Mouse (Mus musculus) cerebellum, adult 2 months (tissue): ENCODE measurements around the gene Cst7. TPM values are rescaled to one million over a fixed set of nuclear protein-coding genes. Genes with fewer than 3 reads are reported as not detected.

Source experiments
- DNase-seq, 2 experiments: peaks; one replicate each; pipeline ENCODE4 v3.0.0; 2021
- H3K27ac ChIP-seq: fragments of 200-500 bp; 2 replicates; pipeline ENCODE4 v1.5.1; 2012; ENCODE audit warnings: low read length, control low read depth, inconsistent platforms; ENCODE audit not compliant: insufficient read depth
- H3K27me3 ChIP-seq: fragments of 200-500 bp; 2 replicates; pipeline ENCODE4 v1.6.1; 2012; ENCODE audit warnings: inconsistent platforms, mild to moderate bottlenecking, low read length, moderate library complexity; ENCODE audit not compliant: control insufficient read depth, insufficient read depth
- H3K4me1 ChIP-seq: fragments of 200-500 bp; 2 replicates; pipeline ENCODE4 v1.6.1; 2011; ENCODE audit warnings: low read length; ENCODE audit not compliant: control insufficient read depth, insufficient read depth
- H3K4me3 ChIP-seq: fragments of 200-500 bp; replicated peaks from 2 replicates; pipeline ENCODE3; 2011; ENCODE audit warnings: mild to moderate bottlenecking, low read depth, low read length, control low read depth; ENCODE audit not compliant: insufficient read depth
- CTCF ChIP-seq: fragments of 200-500 bp; IDR thresholded peaks from 2 replicates; pipeline ENCODE4 v1.5.1; 2011; ENCODE audit warnings: low read depth, mild to moderate bottlenecking, control low read depth, low read length, moderate library complexity, borderline replicate concordance; ENCODE audit not compliant: insufficient read depth
- POLR2A ChIP-seq: fragments of 200-500 bp; IDR thresholded peaks from 2 replicates; pipeline ENCODE4 v1.6.1; 2011; ENCODE audit warnings: low read length, control low read depth, borderline replicate concordance; ENCODE audit not compliant: insufficient read depth
- WGBS: fragments of 180-500 bp; shearing (Covaris S2); methylation state at CpG from one replicate; pipeline ENCODE4 v1.1.7; 2018; 5-methylcytosine and 5-hydroxymethylcytosine counted together
- polyA plus RNA-seq: library from polyadenylated mRNA; depleted of rRNA; stranded (reverse); fragments of >200 nt; gene quantifications from 2 replicates; pipeline ENCODE4 v1.2.3, GENCODE M21; 2012; rRNA removed

The Cst7 gene
- polyA plus RNA-seq, 1 experiment, result not detected

DNA sequence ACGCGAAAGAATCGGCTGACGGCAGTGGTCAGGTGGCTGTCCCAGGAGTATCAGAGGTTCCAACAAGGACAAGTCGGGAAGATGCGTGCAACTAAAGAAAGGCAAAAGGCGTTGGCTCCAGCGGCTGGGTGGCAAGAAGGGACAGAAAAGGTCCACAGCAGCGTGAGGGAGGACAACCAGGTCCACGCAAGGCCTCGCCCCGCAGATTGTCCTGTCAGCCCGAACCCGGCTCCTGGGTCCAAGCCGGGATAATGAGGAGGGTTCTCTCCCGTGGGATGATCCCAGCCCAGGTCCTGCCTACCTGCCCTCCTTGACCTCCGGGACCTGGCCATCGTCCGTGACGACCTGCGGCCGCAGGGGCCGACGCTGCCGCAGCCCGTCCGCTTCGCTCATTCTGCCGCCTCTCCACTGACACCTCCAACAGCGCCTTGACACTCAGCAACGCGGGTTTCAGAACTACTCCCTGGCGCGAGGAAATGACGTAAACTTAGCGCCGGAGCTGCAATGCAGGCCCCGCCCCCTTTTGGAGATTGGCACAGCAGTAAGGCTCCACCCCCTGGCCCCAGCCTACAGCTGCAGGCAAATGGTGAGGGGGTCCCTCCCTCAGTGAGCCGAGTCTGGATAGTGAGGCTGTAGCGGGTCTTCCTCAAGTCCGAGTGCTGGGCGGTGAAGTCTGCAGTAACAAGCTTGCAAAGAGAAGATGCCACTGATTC, 38.0 kb downstream of the Cst7 start, which contains the start of gene Apmap:
Gene Apmap, minus strand, starts transcription at position 481 of the 713 bp plus-strand sequence.
- 1% methylated on average over 42 of the region's 42 CpGs for WGBS
- Histone ChIP-seq H3K27ac (peak within 1 kb of the TSS; percentile 71), H3K4me3 (peak within 1 kb of the TSS; percentile 82), H3K27me3 (no peaks in the 10 kb centered on the region), H3K4me1 (peaks cover 3% of the 10 kb centered on the region; the same call in 1 of the 2 replicates)
- DNase-seq, result peak; percentile 96 to 97
- TF ChIP-seq CTCF (no peak; the same call in 1 of the 2 replicates), POLR2A (peak; percentile 86)

DNA sequence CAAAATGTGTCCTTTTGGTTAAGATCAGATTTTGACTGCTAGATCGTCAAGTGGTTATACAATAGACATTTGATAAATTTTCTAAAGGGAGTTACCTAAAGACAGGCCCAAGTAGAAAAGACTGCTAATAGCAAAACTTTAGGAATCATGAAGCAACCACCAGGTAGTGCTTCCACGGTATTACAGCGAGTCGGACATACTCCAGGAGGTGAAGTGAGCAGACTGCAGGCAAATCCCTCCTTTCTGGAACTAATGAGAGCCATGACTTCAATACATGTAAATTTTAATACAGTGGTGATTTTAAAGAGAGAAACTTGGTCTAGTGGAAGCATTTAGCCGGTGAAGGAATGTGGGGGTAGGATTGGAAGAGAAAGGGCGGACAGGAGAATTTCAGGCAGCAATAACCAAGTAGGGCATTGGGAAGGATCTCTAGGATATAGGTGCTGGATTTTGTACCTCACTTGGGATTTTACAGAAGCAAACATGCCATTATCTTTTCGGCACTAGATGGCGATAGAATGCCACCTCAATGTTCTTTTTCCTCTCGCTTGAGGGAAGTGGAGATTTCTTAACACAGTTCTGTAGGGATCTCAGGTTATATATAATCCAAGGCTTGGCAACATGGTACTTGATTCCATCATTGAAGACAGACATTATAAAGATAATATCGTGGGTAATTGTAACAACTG, 38.8 kb downstream of the Cst7 start:
- Histone ChIP-seq H3K4me3 (peak overlapping the region; percentile 82), H3K27ac (peak overlapping the region; percentile 3; the same call in 1 of the 2 replicates), H3K4me1 (peaks cover 3% of the 10 kb centered on the region; the same call in 1 of the 2 replicates), H3K27me3 (no peaks in the 10 kb centered on the region)
- peak; percentile 55 to 77 for DNase-seq
- TF ChIP-seq CTCF (peak; percentile 30; the same call in 1 of the 2 replicates), POLR2A (no peak)
- WGBS, result 1% methylated on average over 10 of the region's 10 CpGs

DNA sequence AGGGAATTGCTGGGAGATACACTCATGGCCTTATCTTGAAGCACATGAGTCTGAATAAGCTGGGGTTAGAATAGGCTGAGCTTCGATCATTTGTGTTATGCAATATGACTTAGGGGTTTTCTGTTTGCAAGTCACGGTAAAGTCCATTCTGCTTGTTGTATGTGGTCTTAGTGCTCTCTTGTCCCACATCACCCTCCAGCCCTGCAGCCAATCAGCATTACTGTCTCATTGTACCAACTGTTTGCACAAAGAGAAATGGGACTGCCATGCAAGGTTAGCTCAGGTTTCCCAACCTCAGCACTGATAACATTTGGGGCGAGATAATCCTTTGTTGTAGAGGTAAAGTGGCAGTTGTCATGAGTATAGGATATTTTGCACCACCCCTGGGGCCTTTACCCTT, 39.9 kb downstream of the Cst7 start:
- H3K27me3 ChIP-seq, result no peaks in the 10 kb centered on the region
- TF ChIP-seq CTCF, result no peak
- WGBS, result 81% methylated on average over 3 of the region's 3 CpGs

DNA sequence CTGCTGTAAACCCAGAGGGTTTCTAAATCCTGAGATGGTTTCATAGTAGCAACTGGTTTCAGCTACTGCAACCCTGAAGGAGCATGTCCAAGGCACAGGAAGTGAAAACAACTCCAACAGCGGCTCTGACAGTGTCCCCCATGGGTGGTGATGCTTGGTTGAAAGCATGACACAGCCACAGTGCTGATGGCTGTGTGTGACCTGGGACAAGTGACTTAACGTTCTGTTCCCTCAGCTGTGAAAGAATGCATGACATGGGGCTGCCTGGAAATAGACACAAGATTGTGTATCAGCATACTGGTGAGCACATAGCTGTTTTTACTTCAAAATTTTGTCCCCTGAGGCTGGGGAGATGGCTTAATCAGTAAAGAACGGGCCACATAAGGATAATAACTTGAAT, 51.5 kb downstream of the Cst7 start:
- 55% methylated on average over 3 of the region's 3 CpGs for WGBS
- H3K4me3 ChIP-seq, result no peak overlapping the region
- H3K27me3 ChIP-seq, result no peaks in the 10 kb centered on the region
- TF ChIP-seq POLR2A (no peak), CTCF (no peak)
- H3K27ac ChIP-seq, result no peak overlapping the region
- no peaks in the 10 kb centered on the region for H3K4me1 ChIP-seq
- no peak for DNase-seq

More for the DNA sequence above, 39.9 kb downstream of the Cst7 start:
- DNase-seq, result no peak
- Histone ChIP-seq H3K4me3 (no peak overlapping the region), H3K4me1 (peaks cover 3% of the 10 kb centered on the region; the same call in 1 of the 2 replicates), H3K27ac (no peak overlapping the region)

DNA sequence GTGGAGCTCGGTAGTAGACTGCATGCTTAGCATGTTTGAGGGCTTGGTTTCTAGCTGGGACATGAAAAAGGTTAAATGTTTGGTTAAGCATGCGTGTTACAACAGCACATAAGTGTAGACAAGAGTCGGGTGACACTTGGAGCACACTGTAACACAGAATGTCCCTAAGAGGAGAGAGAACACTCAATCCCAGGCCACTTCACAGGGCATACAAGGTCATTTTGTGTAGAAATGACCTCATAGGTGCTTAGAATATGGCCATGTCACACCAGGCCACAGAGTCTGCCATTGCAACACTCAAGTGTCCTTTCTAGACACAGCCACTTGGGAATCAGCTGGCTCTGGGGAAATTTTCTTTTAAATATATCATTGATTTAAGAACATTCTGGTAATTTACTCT, 53.7 kb downstream of the Cst7 start:
- Histone ChIP-seq H3K27ac (no peak overlapping the region), H3K4me1 (no peaks in the 10 kb centered on the region), H3K27me3 (no peaks in the 10 kb centered on the region), H3K4me3 (no peak overlapping the region)
- DNase-seq, result no peak
- WGBS, result 82% methylated on average over 3 of the region's 3 CpGs
- no peak for TF ChIP-seq CTCF
- no peak for TF ChIP-seq POLR2A

DNA sequence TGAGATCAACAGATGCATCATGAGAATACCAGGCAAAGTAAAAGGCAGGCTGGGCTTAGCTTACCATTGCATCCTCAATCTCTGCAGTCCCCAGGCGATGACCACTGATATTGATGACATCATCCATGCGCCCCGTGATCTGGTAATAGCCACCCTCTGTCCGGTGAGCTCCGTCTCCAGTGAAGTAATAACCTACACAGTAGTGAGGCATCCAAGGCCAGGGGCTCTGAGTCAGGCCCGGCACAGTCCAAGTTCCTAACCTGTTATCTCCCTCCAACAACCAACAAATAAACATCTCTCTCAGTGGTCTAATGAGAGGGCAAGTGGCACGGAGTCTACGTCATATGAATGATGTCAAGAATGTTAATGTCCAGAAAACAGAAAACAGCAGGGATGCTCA, 54.7 kb downstream of the Cst7 start:
- WGBS, result 86% methylated on average over 8 of the region's 8 CpGs
- no peak for TF ChIP-seq POLR2A
- no peak for TF ChIP-seq CTCF
- no peaks in the 10 kb centered on the region for H3K4me1 ChIP-seq

DNA sequence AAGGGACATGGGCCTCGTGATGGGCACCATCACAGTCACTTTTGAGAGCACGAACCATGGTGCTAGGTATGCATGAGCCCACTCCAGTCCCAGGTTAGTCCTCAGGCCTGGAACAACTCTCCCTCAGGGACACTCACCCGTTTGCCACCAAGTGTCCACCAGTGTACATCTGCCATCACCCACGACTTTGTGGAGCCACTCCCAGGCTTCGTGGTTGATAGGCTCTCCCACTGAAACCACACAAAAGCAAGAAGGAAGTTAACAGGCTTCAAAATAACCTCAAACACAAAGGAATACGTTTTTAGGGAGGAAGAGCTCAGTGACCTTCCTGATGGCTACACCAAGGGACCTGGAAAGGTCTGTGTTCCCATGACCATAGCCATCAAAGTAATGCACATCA, 56.9 kb downstream of the Cst7 start:
- no peak for DNase-seq
- H3K4me1 ChIP-seq, result no peaks in the 10 kb centered on the region
- no peaks in the 10 kb centered on the region for H3K27me3 ChIP-seq
- H3K27ac ChIP-seq, result no peak overlapping the region
- 62% methylated on average over 6 of the region's 6 CpGs for WGBS
- TF ChIP-seq POLR2A (no peak), CTCF (no peak)
- H3K4me3 ChIP-seq, result no peak overlapping the region

More for the DNA sequence above, 54.7 kb downstream of the Cst7 start:
- Histone ChIP-seq H3K4me3 (no peak overlapping the region), H3K27me3 (no peaks in the 10 kb centered on the region), H3K27ac (no peak overlapping the region)
- DNase-seq, result no peak

Other genes starting within 250 kb of the Cst7 start
- not detected in 2 replicates for gene Gm10130, start 246.7 kb upstream of the Cst7 start, polyA plus RNA-seq
- 3.6 and 4.5 TPM in 2 replicates for gene 3300002I08Rik, start 207.7 kb upstream of the Cst7 start, polyA plus RNA-seq
- 1.5 and 1.7 TPM in 2 replicates for gene Zfp442, start 118.9 kb upstream of the Cst7 start, polyA plus RNA-seq
- 0.06 TPM in 1 of 2 replicates, not detected in the other for gene Zfp345, start 85.3 kb upstream of the Cst7 start, polyA plus RNA-seq
- gene Apmap, start 38.2 kb downstream of the Cst7 start, polyA plus RNA-seq, result 83.3 and 92.0 TPM in 2 replicates
- 15.4 and 15.7 TPM in 2 replicates for gene Acss1, start 98.1 kb downstream of the Cst7 start, polyA plus RNA-seq
- gene Vsx1, start 118.9 kb downstream of the Cst7 start, polyA plus RNA-seq, result 0.06 TPM in 1 of 2 replicates, not detected in the other
- gene Entpd6, start 178.6 kb downstream of the Cst7 start, polyA plus RNA-seq, result 50.8 and 54.5 TPM in 2 replicates
- 134 and 144 TPM in 2 replicates for gene Pygb, start 216.3 kb downstream of the Cst7 start, polyA plus RNA-seq